Mouse (Mus musculus): Measurements from ENCODE around the gene Sh3kbp1.

DNA sequence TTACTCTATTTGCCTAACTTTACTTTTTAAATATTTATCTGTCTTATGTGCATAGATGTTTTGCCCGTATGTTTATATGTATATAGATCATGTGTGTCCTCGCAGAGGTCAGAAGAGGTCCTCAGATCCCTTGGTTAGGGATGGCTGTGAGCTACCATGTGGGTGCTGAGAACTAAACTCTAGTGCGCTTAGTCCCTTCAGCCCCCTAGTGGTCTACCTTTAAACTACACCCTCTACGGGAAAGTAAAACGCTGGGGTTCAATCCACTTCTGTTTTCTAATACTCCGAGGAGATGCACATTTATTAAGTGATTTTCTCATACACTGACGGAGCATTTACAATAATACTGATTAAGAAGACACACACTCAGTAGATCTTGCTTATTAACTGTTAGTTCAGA lies 44.3 kb downstream of the Sh3kbp1 start:
- TF ChIP-seq MAFK (IDR thresholded peaks at IDR 0.05; ENCODE audit: borderline replicate concordance, low read depth, low read length) (no peak), MEF2A (IDR thresholded peaks at IDR 0.05; ENCODE audit: extremely low read depth, insufficient replicate concordance, low read depth, low read length, poor library complexity, severe bottlenecking) (no peak), CTCF (IDR thresholded peaks at IDR 0.05 in 2 of 3, conservative IDR thresholded peaks at IDR 0.05 in 1 of 3; ENCODE audit: control insufficient read depth in 1 of 3, insufficient read depth in 1 of 3, low read depth in 2 of 3, low read length in 3 of 3, poor library complexity in 1 of 3, severe bottlenecking in 1 of 3) (peak; percentile 38 to 71 (median 63)), USF1 (IDR thresholded peaks at IDR 0.05; ENCODE audit: low read depth, low read length) (no peak), UBTF (IDR thresholded peaks at IDR 0.05; ENCODE audit: borderline replicate concordance, insufficient read depth, low read depth, low read length) (no peak), GATA1 (IDR thresholded peaks at IDR 0.05; ENCODE audit: low read depth, low read length) (no peak), CHD2 (IDR thresholded peaks at IDR 0.05; ENCODE audit: low read length) (no peak)
